Mouse (Mus musculus) liver, embryonic 16.5 days (tissue): Measurements from ENCODE around the gene Dnm1l. TPM values are rescaled to one million over a fixed set of nuclear protein-coding genes. Genes with fewer than 3 reads are reported as not detected.
A peak's percentile ranks its signal among the peaks of the same experiment; 100 is the strongest.
"Not testable (repeated sequence)": the region's sequence is repeated elsewhere in the genome, so short reads cannot be mapped to it uniquely, and the experiment has no call there.

Experiments used
- ATAC-seq: fragments of 200-750 bp; cut with Nextera tagmentation; 2 replicates; pipeline ENCODE4 v1.8.0; 2017; ENCODE audit warnings: low read depth, mild to moderate bottlenecking, moderate number of reproducible peaks, moderate library complexity
- H3K27ac ChIP-seq: fragments of 300-500 bp; sonication (generic); 2 replicates; pipeline ENCODE4 v1.5.1; 2014; ENCODE audit warnings: mild to moderate bottlenecking, low read length
- H3K27me3 ChIP-seq: fragments of 300-500 bp; sonication (generic); 2 replicates; pipeline ENCODE4 v1.6.1; 2014; ENCODE audit warnings: low read depth, low read length, mixed read lengths; ENCODE audit not compliant: control insufficient read depth, insufficient read depth
- H3K36me3 ChIP-seq: fragments of 300-500 bp; sonication (generic); 2 replicates; pipeline ENCODE4 v1.6.1; 2014; ENCODE audit warnings: mild to moderate bottlenecking; ENCODE audit not compliant: control insufficient read depth, insufficient read depth
- H3K4me1 ChIP-seq: fragments of 300-500 bp; sonication (generic); 2 replicates; pipeline ENCODE4 v1.6.1; 2014; ENCODE audit warnings: low read depth, low read length, mixed read lengths; ENCODE audit not compliant: control insufficient read depth
- H3K4me2 ChIP-seq: fragments of 300-500 bp; sonication (generic); 2 replicates; pipeline ENCODE4 v1.6.1; 2014; ENCODE audit warnings: low read depth, low read length, mixed read lengths
- H3K4me3 ChIP-seq: fragments of 300-500 bp; sonication (generic); 2 replicates; pipeline ENCODE4 v1.5.1; 2014; ENCODE audit warnings: low read depth, mild to moderate bottlenecking, low read length
- H3K9ac ChIP-seq: fragments of 300-500 bp; sonication (generic); 2 replicates; pipeline ENCODE4 v1.6.1; 2014; ENCODE audit warnings: low read depth, low read length
- H3K9me3 ChIP-seq: fragments of 300-500 bp; sonication (generic); replicated peaks from 2 replicates; pipeline ENCODE4 v1.6.1; 2016; ENCODE audit warnings: low read length; ENCODE audit not compliant: control insufficient read depth
- WGBS: fragments of 180-500 bp; shearing (Covaris S2); extraction: QIAGEN DNeasy Blood & Tissue Kit; methylation state at CpG from one replicate; pipeline ENCODE4 v1.1.7; 2014; ENCODE audit not compliant: insufficient replicate concordance; 5-methylcytosine and 5-hydroxymethylcytosine counted together
- polyA plus RNA-seq: library from polyadenylated mRNA; unstranded; fragments of >200 nt; fragmentation: Nextera tagmentation; extraction: Ambion mirVana; gene quantifications from 2 replicates; pipeline ENCODE4 v1.2.1, GENCODE M21; 2015

The Dnm1l gene
- polyA plus RNA-seq = 20.6 and 21.0 TPM in 2 replicates

DNA sequence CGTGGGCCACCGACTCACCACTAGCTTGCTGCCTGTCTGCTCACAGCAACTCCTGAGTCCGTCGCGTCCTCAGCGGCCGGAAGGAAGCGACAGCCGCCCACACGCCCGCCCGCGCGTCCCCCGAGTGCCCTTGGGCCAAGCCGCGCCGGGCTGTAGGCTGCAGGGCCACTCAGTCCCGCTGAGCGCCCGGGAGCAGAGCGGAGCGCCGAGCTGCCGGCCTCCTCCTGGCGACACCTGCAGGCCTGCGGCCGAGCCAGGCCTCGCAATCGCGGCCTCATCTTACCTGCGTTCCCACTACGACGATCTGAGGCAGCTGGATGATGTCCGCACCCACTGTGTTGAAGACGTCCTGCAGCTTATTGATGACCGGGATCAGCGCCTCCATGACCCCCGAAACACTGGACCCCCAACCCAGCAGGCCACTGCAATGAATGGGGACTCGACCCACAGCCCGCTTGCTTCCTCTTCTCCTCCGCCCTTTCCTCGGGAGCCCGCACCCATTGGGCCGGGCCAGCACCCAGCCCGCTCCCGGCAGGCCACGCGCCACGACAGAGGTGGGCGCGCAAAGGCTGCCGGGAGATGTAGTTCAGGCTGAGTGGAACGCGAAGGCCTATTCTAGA lies at the start of gene Dnm1l:
Dnm1l (minus strand) TSS at position 479 of the 620 bp plus-strand sequence.
- Histone ChIP-seq H3K27me3 (no peaks in the 10 kb centered on the region), H3K9ac (peak within 1 kb of the TSS; percentile 93), H3K4me1 (peaks cover 7% of the 10 kb centered on the region), H3K4me3 (peak within 1 kb of the TSS; percentile 92), H3K36me3 (no peaks in the 10 kb centered on the region), H3K4me2 (peak within 1 kb of the TSS; percentile 76), H3K9me3 (no peaks in the 10 kb centered on the region), H3K27ac (peak within 1 kb of the TSS; percentile 95)
- peak; percentile 99 for ATAC-seq
- under 1% methylated on average over 55 of the region's 55 CpGs for WGBS

DNA sequence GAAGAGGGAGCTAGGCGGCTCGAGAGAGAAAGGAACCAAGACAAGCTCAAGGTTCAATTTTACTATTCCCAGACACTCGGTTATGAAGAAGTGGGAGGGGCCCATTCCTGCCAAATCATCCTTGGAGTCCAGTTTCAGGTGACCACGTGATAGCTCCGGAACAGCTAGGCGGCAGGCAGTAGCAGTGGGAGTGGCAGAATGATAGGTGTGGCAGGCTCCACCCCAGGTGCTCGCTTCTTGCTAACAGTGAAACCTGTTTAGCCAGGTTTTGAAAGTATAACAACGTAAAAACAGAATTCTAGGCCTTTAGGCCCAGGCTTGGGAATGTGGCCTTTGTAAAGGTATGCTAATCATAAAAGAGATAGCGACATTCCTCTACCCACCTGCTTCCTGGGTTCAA lies 8.5 kb upstream of the Dnm1l start:
- H3K36me3 ChIP-seq, ATAC-seq, H3K27me3 ChIP-seq, H3K27ac ChIP-seq, H3K4me3 ChIP-seq, H3K9ac ChIP-seq, H3K4me2 ChIP-seq, H3K9me3 ChIP-seq, H3K4me1 ChIP-seq: not testable (repeated sequence)
- WGBS = 66% methylated on average over 8 of the region's 9 CpGs

DNA sequence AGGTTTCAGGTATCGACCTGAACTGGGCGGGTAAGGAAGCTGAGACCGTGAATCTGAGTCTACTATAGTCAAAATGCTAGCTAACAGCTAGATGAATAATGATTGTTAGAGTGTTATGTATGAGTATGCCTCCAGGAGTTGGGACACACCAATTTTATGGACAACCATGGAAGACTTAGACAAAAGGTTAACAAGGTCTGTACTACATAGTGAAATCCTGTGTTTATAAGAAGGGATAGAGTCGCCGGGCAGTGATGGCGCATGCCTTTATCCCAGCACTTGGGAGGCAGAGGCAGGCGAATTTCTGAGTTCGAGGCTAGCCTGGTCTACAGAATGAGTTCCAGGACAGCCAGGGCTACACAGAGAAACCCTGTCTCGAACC lies 333 bp upstream of the Dnm1l start:
- H3K4me2 ChIP-seq = peak overlapping the region; percentile 52
- not testable (repeated sequence) for H3K4me1 ChIP-seq, H3K27ac ChIP-seq, H3K9ac ChIP-seq, H3K27me3 ChIP-seq, ATAC-seq, H3K36me3 ChIP-seq, H3K9me3 ChIP-seq
- H3K4me3 ChIP-seq = peak overlapping the region; percentile 92
- 44% methylated on average over 9 of the region's 9 CpGs for WGBS

DNA sequence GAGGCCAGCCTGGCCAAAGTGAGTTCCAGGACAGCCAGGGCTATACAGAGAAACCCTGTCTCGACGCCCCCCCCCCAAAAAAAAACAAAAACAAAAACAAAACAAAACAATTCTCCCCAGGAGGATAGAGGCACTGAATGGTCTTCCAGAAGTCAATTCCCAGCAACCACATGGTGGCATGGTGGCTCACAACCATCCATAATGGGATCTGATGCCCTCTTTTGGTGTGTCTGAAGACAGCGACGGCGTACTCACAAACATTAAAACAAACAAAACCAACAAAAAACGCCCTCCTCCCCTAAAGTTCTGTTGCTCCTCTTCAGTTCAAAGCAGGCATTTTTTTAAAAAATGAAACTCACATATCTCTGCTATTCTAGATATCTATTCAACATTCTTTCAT lies 851 bp downstream of the Dnm1l start:
- peak overlapping the region; percentile 92 for H3K4me3 ChIP-seq
- 4% methylated on average over 6 of the region's 6 CpGs for WGBS
- H3K27ac ChIP-seq = peak overlapping the region; percentile 95

DNA sequence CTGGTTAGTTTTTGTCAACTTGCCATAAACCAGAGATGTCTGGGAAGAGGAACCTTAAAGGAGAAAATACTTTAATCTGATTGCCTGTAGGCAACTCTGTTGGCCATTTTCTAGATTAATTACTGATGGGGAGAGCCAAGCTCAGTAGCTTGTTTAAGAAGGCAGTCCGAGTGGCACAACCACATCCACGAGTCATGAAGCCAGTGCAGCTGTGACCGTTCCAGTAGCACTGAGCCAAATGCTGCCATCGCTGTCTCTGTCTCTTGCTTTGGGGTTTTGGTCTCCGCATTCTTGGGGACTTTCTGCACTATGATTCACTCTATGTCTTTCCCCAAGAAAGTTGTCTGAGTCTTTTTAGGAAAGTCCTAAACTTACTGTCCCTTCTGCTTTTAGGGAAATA lies 12.3 kb downstream of the Dnm1l start:
- Histone ChIP-seq H3K9ac (no peak overlapping the region), H3K4me3 (no peak overlapping the region), H3K4me1 (no peaks in the 10 kb centered on the region), H3K27ac (no peak overlapping the region), H3K4me2 (no peak overlapping the region), H3K9me3 (no peaks in the 10 kb centered on the region), H3K27me3 (no peaks in the 10 kb centered on the region), H3K36me3 (no peaks in the 10 kb centered on the region)
- 76% methylated on average over 5 of the region's 5 CpGs for WGBS
- ATAC-seq = no peak

More for the DNA sequence above, 851 bp downstream of the Dnm1l start:
- H3K27me3 ChIP-seq = no peaks in the 10 kb centered on the region
- ATAC-seq = no peak
- H3K36me3 ChIP-seq = peaks cover under 1% of the 10 kb centered on the region; the same call in 1 of the 2 replicates
- peak overlapping the region; percentile 93 for H3K9ac ChIP-seq
- H3K9me3 ChIP-seq = no peaks in the 10 kb centered on the region
- peak overlapping the region; percentile 76 for H3K4me2 ChIP-seq
- peaks cover 7% of the 10 kb centered on the region for H3K4me1 ChIP-seq

DNA sequence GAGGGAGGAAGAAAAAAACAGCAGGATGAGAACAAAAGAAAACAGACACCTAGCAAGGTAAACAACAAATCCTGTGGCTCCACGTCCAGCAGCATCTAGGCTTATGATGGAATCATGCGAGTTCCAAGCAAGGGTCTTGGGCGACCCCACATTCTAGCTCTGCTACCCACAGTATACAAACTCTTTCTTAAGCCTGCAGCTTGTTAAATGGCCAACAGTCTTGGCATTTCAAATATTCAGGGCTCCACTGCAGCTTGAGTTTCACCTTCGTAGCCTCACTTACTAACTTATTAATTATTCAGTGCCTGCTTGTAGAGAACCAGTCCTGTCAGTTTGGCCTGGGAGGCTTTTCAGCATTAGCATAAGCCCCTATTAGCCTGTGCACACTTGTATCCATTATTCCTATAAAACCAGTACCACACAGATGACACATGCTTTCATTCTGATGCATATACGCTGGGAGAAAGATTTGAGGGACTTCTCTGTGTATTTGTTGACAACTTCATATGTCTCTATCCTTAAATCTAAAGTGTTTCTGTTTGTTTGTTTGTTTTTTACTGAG lies 32.9 kb downstream of the Dnm1l start:
- Histone ChIP-seq H3K27ac (no peak overlapping the region), H3K9ac (no peak overlapping the region), H3K4me2 (no peak overlapping the region), H3K4me3 (no peak overlapping the region), H3K4me1 (no peaks in the 10 kb centered on the region), H3K9me3 (no peaks in the 10 kb centered on the region), H3K27me3 (no peaks in the 10 kb centered on the region), H3K36me3 (peaks cover 16% of the 10 kb centered on the region)
- no peak for ATAC-seq
- WGBS = 78% methylated on average over 5 of the region's 5 CpGs

DNA sequence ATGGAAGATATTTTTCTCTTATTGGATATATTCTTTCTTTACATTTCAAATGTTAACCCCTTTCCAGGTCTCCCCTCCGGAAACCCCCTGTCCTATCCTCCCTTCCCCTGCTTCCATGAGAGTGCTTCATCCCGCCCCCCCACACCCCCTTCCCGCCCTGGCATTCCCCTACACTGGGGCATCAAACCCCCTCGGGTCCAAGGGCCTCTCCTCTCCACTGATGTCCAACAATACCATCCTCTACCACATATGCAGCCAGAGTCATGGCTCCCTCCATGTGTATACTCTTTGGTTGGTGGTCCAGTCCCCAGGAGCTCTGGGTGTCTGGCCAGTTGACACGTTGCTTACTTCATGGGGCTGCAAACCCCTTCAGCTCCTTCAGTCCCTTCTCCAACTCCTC lies 47.4 kb downstream of the Dnm1l start:
- Histone ChIP-seq H3K4me3 (no peak overlapping the region), H3K9ac (no peak overlapping the region), H3K4me2 (no peak overlapping the region), H3K9me3 (no peaks in the 10 kb centered on the region), H3K36me3 (peaks cover 13% of the 10 kb centered on the region), H3K27me3 (no peaks in the 10 kb centered on the region), H3K4me1 (no peaks in the 10 kb centered on the region), H3K27ac (no peak overlapping the region)
- WGBS = 76% methylated on average over 5 of the region's 5 CpGs
- no peak for ATAC-seq

DNA sequence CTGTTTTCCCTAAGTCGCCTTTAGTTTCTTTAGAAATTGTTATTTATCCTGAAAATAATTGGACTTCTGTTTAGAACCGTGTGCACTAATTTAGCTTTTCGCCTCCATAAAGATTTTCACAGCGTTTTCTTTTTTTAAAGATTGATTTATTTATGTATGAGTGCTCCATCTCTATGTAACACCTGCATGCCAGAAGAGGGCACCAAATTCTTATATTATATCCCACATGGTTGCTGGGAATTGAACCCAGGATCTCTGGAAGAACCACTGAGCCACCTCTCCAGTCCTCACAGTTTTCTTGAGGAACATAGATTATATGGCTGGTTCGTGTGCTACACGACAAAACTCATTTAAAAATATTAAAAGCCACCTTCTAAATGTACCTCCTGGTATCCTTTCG lies 54.9 kb downstream of the Dnm1l start:
- H3K27me3 ChIP-seq = no peaks in the 10 kb centered on the region
- H3K27ac ChIP-seq = no peak overlapping the region
- H3K4me3 ChIP-seq = peak overlapping the region; percentile 93
- no peaks in the 10 kb centered on the region for H3K9me3 ChIP-seq
- peak overlapping the region; percentile 95 for H3K4me2 ChIP-seq
- 14% methylated on average over 7 of the region's 7 CpGs for WGBS
- ATAC-seq = no peak
- H3K9ac ChIP-seq = peak overlapping the region; percentile 84
- peaks cover 10% of the 10 kb centered on the region for H3K4me1 ChIP-seq
- peaks cover 8% of the 10 kb centered on the region; the same call in 1 of the 2 replicates for H3K36me3 ChIP-seq

DNA sequence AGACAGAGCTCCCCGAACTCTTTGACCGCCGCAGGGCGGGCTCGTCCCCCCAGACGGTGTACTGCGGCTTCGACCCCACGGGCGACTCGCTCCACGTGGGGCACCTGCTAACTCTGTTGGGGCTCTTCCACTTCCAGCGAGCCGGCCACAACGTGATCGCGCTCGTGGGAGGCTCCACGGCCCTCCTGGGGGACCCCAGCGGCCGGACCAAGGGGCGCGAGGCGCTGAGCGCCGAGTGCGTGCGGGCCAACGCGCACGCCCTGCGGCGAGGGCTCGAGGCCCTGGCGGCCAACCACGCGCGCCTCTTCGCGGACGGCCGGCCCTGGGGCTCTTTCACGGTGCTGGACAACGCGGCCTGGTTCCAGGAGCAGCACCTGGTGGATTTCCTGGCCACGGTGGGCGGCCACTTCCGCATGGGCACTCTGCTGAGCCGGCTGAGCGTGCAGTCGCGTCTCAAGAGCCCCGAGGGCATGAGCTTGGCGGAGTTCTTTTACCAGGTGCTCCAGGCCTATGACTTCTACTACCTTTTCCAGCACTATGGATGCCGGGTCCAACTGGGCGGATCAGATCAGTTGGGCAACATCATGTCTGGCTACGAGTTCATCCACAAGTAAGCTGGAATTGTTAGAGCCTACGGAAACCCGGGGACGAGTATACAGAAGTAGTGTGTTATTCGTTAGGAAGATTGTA lies 55.5 kb downstream of the Dnm1l start:
- peaks cover 6% of the 10 kb centered on the region; the same call in 1 of the 2 replicates for H3K36me3 ChIP-seq
- H3K4me1 ChIP-seq = peaks cover 10% of the 10 kb centered on the region
- H3K27ac ChIP-seq = peak overlapping the region; percentile 85
- H3K9ac ChIP-seq = peak overlapping the region; percentile 84
- H3K27me3 ChIP-seq = no peaks in the 10 kb centered on the region
- under 1% methylated on average over 61 of the region's 61 CpGs for WGBS
- H3K9me3 ChIP-seq = no peaks in the 10 kb centered on the region
- H3K4me2 ChIP-seq = peak overlapping the region; percentile 95
- H3K4me3 ChIP-seq = peak overlapping the region; percentile 93
- ATAC-seq = peak; percentile 62
